Mouse (Mus musculus): ENCODE results near the gene Hist1h2bq. TPM values are rescaled to one million over a fixed set of nuclear protein-coding genes. Genes with fewer than 3 reads are reported as not detected.
"Not testable (repeated sequence)": the region's sequence is repeated elsewhere in the genome, so short reads cannot be mapped to it uniquely, and the experiment has no call there.

Hist1h2bq gene
- total and polyA plus RNA-seq, 2 experiments from 2014 or later = 3.8 to 311 TPM

DNA sequence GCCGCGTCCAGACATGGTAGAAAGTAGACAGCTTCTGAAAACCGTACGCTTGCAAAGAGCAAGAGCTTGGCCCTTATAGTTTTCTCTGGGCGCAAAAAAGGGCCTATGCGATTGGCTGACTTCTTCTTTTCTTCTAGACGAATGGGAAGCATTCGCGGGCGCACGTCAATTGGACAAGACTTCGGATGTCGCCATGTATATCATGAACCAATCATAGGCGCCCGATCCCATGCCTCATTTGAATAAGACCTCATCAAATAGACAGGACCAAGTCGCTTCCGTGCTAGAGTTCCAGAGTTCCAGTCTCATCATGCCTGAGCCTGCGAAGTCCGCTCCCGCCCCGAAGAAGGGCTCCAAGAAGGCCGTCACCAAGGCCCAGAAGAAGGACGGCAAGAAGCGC, 23.5 kb upstream of the Hist1h2bq start, which contains the start of the genes Hist1h2ap and Hist1h2br:
Gene Hist1h2ap, minus strand, starts transcription at position 47 of the 400 bp plus-strand sequence.
Gene Hist1h2br, plus strand, starts transcription at position 283 of the 400 bp plus-strand sequence.
- H3K27ac ChIP-seq (ENCODE audit: low read depth, low read length); DNase-seq (ENCODE audit: low spot score); H3K9ac ChIP-seq (replicated peaks; ENCODE audit: low read length, poor library complexity, severe bottlenecking); H3K4me1 ChIP-seq (ENCODE audit: insufficient read depth, low read length); H3K4me2 ChIP-seq (ENCODE audit: low read depth, low read length, poor library complexity, severe bottlenecking); H3K36me3 ChIP-seq (ENCODE audit: insufficient read depth, low read length); H3K9me3 ChIP-seq (ENCODE audit: low read length); H3K27me3 ChIP-seq (ENCODE audit: insufficient read depth, low read length); H3K4me3 ChIP-seq (ENCODE audit: low read depth, low read length): not testable (repeated sequence)
- ATAC-seq (ENCODE audit: low FRiP score) = peak; percentile 96
- no CpG with 5 or more reads among the region's 24 CpGs for WGBS

DNA sequence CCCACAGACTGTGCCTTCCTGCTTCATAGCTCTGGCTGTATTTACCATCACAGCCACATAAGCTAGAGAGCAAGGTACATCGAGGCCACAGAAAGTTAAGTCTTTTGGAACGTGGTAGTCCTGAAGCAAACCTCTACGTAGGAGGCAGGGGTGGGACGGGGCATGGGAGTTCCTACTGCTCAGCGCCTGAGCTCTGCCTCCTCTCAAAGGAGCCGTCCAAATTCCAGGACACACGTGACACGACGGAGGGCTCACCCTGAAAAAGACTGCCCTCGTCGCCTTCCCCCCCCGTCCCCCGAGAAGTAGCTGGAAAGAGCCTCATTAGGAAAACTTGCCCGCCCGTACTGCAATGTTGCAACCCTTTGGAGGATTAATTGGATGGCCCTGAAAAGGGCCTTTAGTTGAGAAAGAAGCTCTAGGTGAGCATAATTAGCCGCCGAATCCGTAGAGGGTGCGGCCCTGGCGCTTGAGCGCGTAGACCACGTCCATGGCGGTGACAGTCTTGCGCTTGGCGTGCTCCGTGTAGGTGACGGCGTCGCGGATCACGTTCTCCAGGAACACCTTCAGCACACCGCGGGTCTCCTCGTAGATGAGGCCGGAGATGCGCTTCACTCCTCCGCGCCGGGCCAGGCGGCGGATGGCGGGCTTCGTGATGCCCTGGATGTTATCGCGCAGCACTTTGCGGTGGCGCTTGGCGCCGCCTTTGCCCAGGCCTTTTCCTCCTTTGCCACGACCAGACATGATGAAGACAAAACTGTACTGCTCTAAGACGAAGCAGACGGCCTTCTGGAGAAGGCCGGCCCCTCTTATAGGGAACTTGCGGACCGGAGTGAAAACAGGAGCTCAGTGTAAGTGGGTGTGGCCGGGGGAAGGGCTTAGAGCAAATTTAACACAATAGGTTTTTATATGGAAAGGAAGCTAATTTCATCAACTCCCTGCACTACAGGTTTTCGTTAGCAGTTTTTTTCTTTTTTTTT, 21.7 kb upstream of the Hist1h2bq start, which contains the start of gene Hist1h4n:
Gene Hist1h4n, minus strand, starts transcription at position 779 of the 977 bp plus-strand sequence.
- H3K4me2 ChIP-seq (ENCODE audit: low read depth, low read length, poor library complexity, severe bottlenecking) = peak within 1 kb of the TSS; percentile 22; the same call in 1 of the 2 replicates
- not testable (repeated sequence) for H3K27me3 ChIP-seq (ENCODE audit: insufficient read depth, low read length); H3K27ac ChIP-seq (ENCODE audit: low read depth, low read length); H3K4me3 ChIP-seq (ENCODE audit: low read depth, low read length); H3K4me1 ChIP-seq (ENCODE audit: insufficient read depth, low read length); H3K9ac ChIP-seq (replicated peaks; ENCODE audit: low read length, poor library complexity, severe bottlenecking); H3K36me3 ChIP-seq (ENCODE audit: insufficient read depth, low read length); H3K9me3 ChIP-seq (ENCODE audit: low read length); DNase-seq (ENCODE audit: low spot score)
- WGBS = under 1% methylated on average over 22 of the region's 58 CpGs
- peak; percentile 83 for ATAC-seq (ENCODE audit: low FRiP score)

GRCm38 (mm10) chr13:21830344-21830743, 20.3 kb upstream of the Hist1h2bq start:
- no peak for TF ChIP-seq CTCF (IDR thresholded peaks at IDR 0.05)
- 85% methylated on average over 10 of the region's 10 CpGs for WGBS

GRCm38 (mm10) chr13:21828511-21828910, 18.5 kb upstream of the Hist1h2bq start:
- H3K4me1 ChIP-seq (ENCODE audit: insufficient read depth, low read length) = no peaks in the 10 kb centered on the region
- no peak for ATAC-seq (ENCODE audit: low FRiP score)
- no peak overlapping the region for H3K9ac ChIP-seq (replicated peaks; ENCODE audit: low read length, poor library complexity, severe bottlenecking)
- no peaks in the 10 kb centered on the region for H3K36me3 ChIP-seq (ENCODE audit: insufficient read depth, low read length)
- H3K9me3 ChIP-seq (ENCODE audit: low read length) = no peaks in the 10 kb centered on the region
- no peak overlapping the region for H3K4me2 ChIP-seq (ENCODE audit: low read depth, low read length, poor library complexity, severe bottlenecking)
- 84% methylated on average over 3 of the region's 3 CpGs for WGBS
- DNase-seq (ENCODE audit: low spot score) = no peak
- H3K27ac ChIP-seq (ENCODE audit: low read depth, low read length) = no peak overlapping the region
- no peak for TF ChIP-seq CTCF (IDR thresholded peaks at IDR 0.05)
- H3K27me3 ChIP-seq (ENCODE audit: insufficient read depth, low read length) = no peaks in the 10 kb centered on the region
- no peak overlapping the region for H3K4me3 ChIP-seq (ENCODE audit: low read depth, low read length)

More at GRCm38 (mm10) chr13:21830344-21830743, 20.3 kb upstream of the Hist1h2bq start:
- Histone ChIP-seq H3K4me3 (ENCODE audit: low read depth, low read length) (no peak overlapping the region), H3K4me1 (ENCODE audit: insufficient read depth, low read length) (no peaks in the 10 kb centered on the region), H3K27ac (ENCODE audit: low read depth, low read length) (no peak overlapping the region), H3K9me3 (ENCODE audit: low read length) (no peaks in the 10 kb centered on the region), H3K4me2 (ENCODE audit: low read depth, low read length, poor library complexity, severe bottlenecking) (no peak overlapping the region), H3K36me3 (ENCODE audit: insufficient read depth, low read length) (no peaks in the 10 kb centered on the region), H3K27me3 (ENCODE audit: insufficient read depth, low read length) (no peaks in the 10 kb centered on the region), H3K9ac (replicated peaks; ENCODE audit: low read length, poor library complexity, severe bottlenecking) (no peak overlapping the region)
- DNase-seq (ENCODE audit: low spot score) (no peak), ATAC-seq (ENCODE audit: low FRiP score) (no peak)

DNA sequence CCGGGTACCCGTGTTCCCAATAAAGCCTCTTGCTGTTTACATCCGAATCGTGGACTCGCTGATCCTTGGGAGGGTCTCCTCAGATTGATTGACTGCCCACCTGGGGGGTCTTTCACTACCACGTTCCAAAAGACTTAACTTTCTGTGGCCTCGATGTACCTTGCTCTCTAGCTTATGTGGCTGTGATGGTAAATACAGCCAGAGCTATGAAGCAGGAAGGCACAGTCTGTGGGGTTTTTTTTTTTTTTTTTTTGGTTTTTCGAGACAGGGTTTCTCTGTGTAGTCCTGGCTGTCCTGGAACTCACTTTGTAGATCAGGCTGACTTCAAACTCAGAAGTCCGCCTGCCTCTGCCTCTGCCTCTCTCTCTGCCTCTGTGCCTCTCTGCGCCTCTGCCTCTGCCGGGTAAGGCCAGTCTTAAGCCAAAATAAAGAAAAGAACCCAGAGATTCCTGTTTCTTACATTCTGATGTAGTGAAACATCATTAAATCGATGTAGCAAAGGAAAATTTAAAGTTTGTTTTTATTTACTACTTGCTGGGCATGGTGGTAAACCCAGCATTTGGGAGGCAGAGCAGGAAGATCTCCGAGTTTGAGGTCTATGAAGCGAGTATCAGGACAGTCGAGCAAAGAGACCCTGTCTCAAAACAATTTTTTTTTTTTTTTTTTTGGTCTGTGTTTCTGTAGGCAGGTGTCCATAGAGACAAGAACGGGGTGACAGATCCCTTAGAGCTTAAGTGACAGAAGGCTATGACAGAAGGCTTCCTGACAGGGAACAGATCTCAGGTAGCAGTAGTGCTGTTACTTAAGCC, 10.3 kb upstream of the Hist1h2bq start:
- not testable (repeated sequence) for H3K27me3 ChIP-seq (ENCODE audit: insufficient read depth, low read length); H3K4me1 ChIP-seq (ENCODE audit: insufficient read depth, low read length); H3K9me3 ChIP-seq (ENCODE audit: low read length); H3K36me3 ChIP-seq (ENCODE audit: insufficient read depth, low read length); H3K9ac ChIP-seq (replicated peaks; ENCODE audit: low read length, poor library complexity, severe bottlenecking); H3K4me2 ChIP-seq (ENCODE audit: low read depth, low read length, poor library complexity, severe bottlenecking); ATAC-seq (ENCODE audit: low FRiP score); H3K27ac ChIP-seq (ENCODE audit: low read depth, low read length); H3K4me3 ChIP-seq (ENCODE audit: low read depth, low read length); DNase-seq (ENCODE audit: low spot score)
- WGBS = 64% methylated on average over 7 of the region's 16 CpGs

DNA sequence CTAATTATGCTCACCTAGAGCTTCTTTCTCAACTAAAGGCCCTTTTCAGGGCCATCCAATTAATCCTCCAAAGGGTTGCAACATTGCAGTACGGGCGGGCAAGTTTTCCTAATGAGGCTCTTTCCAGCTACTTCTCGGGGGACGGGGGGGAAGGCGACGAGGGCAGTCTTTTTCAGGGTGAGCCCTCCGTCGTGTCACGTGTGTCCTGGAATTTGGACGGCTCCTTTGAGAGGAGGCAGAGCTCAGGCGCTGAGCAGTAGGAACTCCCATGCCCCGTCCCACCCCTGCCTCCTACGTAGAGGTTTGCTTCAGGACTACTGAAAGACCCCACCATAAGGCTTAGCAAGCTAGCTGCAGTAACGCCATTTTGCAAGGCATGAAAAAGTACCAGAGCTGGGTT, 2.1 kb upstream of the Hist1h2bq start:
- not testable (repeated sequence) for H3K27me3 ChIP-seq (ENCODE audit: insufficient read depth, low read length); H3K4me1 ChIP-seq (ENCODE audit: insufficient read depth, low read length); H3K36me3 ChIP-seq (ENCODE audit: insufficient read depth, low read length); H3K27ac ChIP-seq (ENCODE audit: low read depth, low read length); DNase-seq (ENCODE audit: low spot score); H3K9me3 ChIP-seq (ENCODE audit: low read length); H3K4me3 ChIP-seq (ENCODE audit: low read depth, low read length); H3K9ac ChIP-seq (replicated peaks; ENCODE audit: low read length, poor library complexity, severe bottlenecking)
- 0% methylated on average over 13 of the region's 14 CpGs for WGBS
- ATAC-seq (ENCODE audit: low FRiP score) = peak; percentile 44; the same call in 1 of the 2 replicates
- peak overlapping the region; percentile 9; the same call in 1 of the 2 replicates for H3K4me2 ChIP-seq (ENCODE audit: low read depth, low read length, poor library complexity, severe bottlenecking)

- peak within 1 kb of the TSS; percentile 9; the same call in 1 of the 2 replicates for H3K4me2 ChIP-seq (ENCODE audit: low read depth, low read length, poor library complexity, severe bottlenecking)
- H3K4me3 ChIP-seq (ENCODE audit: low read depth, low read length); DNase-seq (ENCODE audit: low spot score): not testable (repeated sequence)
These were observed 1.5 kb upstream of the Hist1h2bq start, which contains the start of gene Hist1h4m for GRCm38 (mm10) chr13:21811539-21811938. Gene Hist1h4m, plus strand, starts transcription at chr13:21811746.

GRCm38 (mm10) chr13:21811074-21811473, 1.1 kb upstream of the Hist1h2bq start:
- peak; percentile 28; the same call in 1 of the 2 replicates for ATAC-seq (ENCODE audit: low FRiP score)
- DNase-seq (ENCODE audit: low spot score); H3K27ac ChIP-seq (ENCODE audit: low read depth, low read length): not testable (repeated sequence)

More at GRCm38 (mm10) chr13:21811539-21811938, 1.5 kb upstream of the Hist1h2bq start, which contains the start of gene Hist1h4m:
- not testable (repeated sequence) for H3K4me1 ChIP-seq (ENCODE audit: insufficient read depth, low read length); H3K27ac ChIP-seq (ENCODE audit: low read depth, low read length); H3K36me3 ChIP-seq (ENCODE audit: insufficient read depth, low read length); H3K9ac ChIP-seq (replicated peaks; ENCODE audit: low read length, poor library complexity, severe bottlenecking); H3K9me3 ChIP-seq (ENCODE audit: low read length); H3K27me3 ChIP-seq (ENCODE audit: insufficient read depth, low read length)
- peak; percentile 72 for ATAC-seq (ENCODE audit: low FRiP score)
- no CpG with 5 or more reads among the region's 24 CpGs for WGBS

More at GRCm38 (mm10) chr13:21811074-21811473, 1.1 kb upstream of the Hist1h2bq start:
- H3K4me1 ChIP-seq (ENCODE audit: insufficient read depth, low read length); H3K36me3 ChIP-seq (ENCODE audit: insufficient read depth, low read length); H3K4me2 ChIP-seq (ENCODE audit: low read depth, low read length, poor library complexity, severe bottlenecking); H3K27me3 ChIP-seq (ENCODE audit: insufficient read depth, low read length); H3K9ac ChIP-seq (replicated peaks; ENCODE audit: low read length, poor library complexity, severe bottlenecking); H3K4me3 ChIP-seq (ENCODE audit: low read depth, low read length); H3K9me3 ChIP-seq (ENCODE audit: low read length): not testable (repeated sequence)
- WGBS = no CpG with 5 or more reads among the region's 8 CpGs

All from midbrain, postnatal 0 days (tissue).